Mouse (Mus musculus): ENCODE data around the gene Togaram1.
A peak's percentile ranks its signal among the peaks of the same experiment; 100 is the strongest.

The Togaram1 gene

GRCm38 (mm10) chr12:64965124-64966026 lies at the start of gene Togaram1, which contains the start of gene Klhl28:
Gene Togaram1 (plus strand): TSS chr12:64965804.
Gene Klhl28 (minus strand): TSS chr12:64965534.
- peak; percentile 99 for DNase-seq (ENCODE audit: low spot score)

- no peak for DNase-seq (ENCODE audit: low spot score)
Observed at GRCm38 (mm10) chr12:64916735-64917134, 48.9 kb upstream of the Togaram1 start.

- peak; percentile 96 for DNase-seq (ENCODE audit: low spot score)
Observed at GRCm38 (mm10) chr12:64917578-64918471, 47.8 kb upstream of the Togaram1 start, which contains the start of gene Gm527. Gene Gm527 (plus strand): TSS chr12:64917906.

- no peak for DNase-seq (ENCODE audit: low spot score)
Observed at GRCm38 (mm10) chr12:64937493-64937892, 28.1 kb upstream of the Togaram1 start.

- DNase-seq (ENCODE audit: low spot score), result no peak
Observed at GRCm38 (mm10) chr12:64964560-64964959, 1.0 kb upstream of the Togaram1 start.

- DNase-seq (ENCODE audit: low spot score), result peak; percentile 48
Observed at GRCm38 (mm10) chr12:64966101-64966631, 562 bp downstream of the Togaram1 start.

- DNase-seq (ENCODE audit: low spot score), result no peak
Observed at GRCm38 (mm10) chr12:64966652-64967435, 1.2 kb downstream of the Togaram1 start.

- DNase-seq (ENCODE audit: low spot score), result peak; percentile 19
Observed at GRCm38 (mm10) chr12:64967470-64967869, 1.9 kb downstream of the Togaram1 start.

GRCm38 (mm10) chr12:64968067-64968466 lies 2.5 kb downstream of the Togaram1 start:
- DNase-seq (ENCODE audit: low spot score), result no peak

GRCm38 (mm10) chr12:64971399-64971798 lies 5.8 kb downstream of the Togaram1 start:
- no peak for DNase-seq (ENCODE audit: low spot score)

GRCm38 (mm10) chr12:64972063-64972462 lies 6.5 kb downstream of the Togaram1 start:
- no peak for DNase-seq (ENCODE audit: low spot score)

- DNase-seq (ENCODE audit: low spot score), result no peak
Observed at GRCm38 (mm10) chr12:64975558-64975957, 10.0 kb downstream of the Togaram1 start.

- DNase-seq (ENCODE audit: low spot score), result no peak
Observed at GRCm38 (mm10) chr12:64976191-64976590, 10.6 kb downstream of the Togaram1 start.

GRCm38 (mm10) chr12:64977518-64977917 lies 11.9 kb downstream of the Togaram1 start:
- DNase-seq (ENCODE audit: low spot score), result no peak

- DNase-seq (ENCODE audit: low spot score), result no peak
Observed at GRCm38 (mm10) chr12:65007725-65008124, 42.1 kb downstream of the Togaram1 start.

- DNase-seq (ENCODE audit: low spot score), result no peak
Observed at GRCm38 (mm10) chr12:65022842-65023241, 57.2 kb downstream of the Togaram1 start.

GRCm38 (mm10) chr12:65035839-65036189 lies 70.2 kb downstream of the Togaram1 start:
- DNase-seq (ENCODE audit: low spot score), result no peak

- DNase-seq (ENCODE audit: low spot score), result peak; percentile 86
Observed at GRCm38 (mm10) chr12:65036190-65036870, 70.7 kb downstream of the Togaram1 start, which contains the start of gene Prpf39. Gene Prpf39 (plus strand): TSS chr12:65036333.

GRCm38 (mm10) chr12:65036892-65037545 lies 71.4 kb downstream of the Togaram1 start:
- no peak for DNase-seq (ENCODE audit: low spot score)

GRCm38 (mm10) chr12:65037546-65037937 lies 71.9 kb downstream of the Togaram1 start:
- no peak for DNase-seq (ENCODE audit: low spot score)

Measured in yolk sac, embryonic 10.5 days (tissue).